Mouse (Mus musculus) heart, embryonic 16.5 days (tissue): Measurements from ENCODE around the gene Ankrd13b. TPM values are rescaled to one million over a fixed set of nuclear protein-coding genes. Genes with fewer than 3 reads are reported as not detected.

Experiments used
- ATAC-seq: fragments of 200-750 bp; cut with Nextera tagmentation; replicated peaks from 2 replicates; pipeline ENCODE4 v1.8.0; 2017; ENCODE audit warnings: moderate number of reproducible peaks; ENCODE audit not compliant: insufficient read depth, low FRiP score; ENCODE audit errors: extremely low read depth
- H3K27ac ChIP-seq: fragments of 300-500 bp; sonication (generic); 2 replicates; pipeline ENCODE4 v1.5.1; 2014; ENCODE audit warnings: mild to moderate bottlenecking, low read length, control low read depth, moderate library complexity
- H3K27me3 ChIP-seq: fragments of 300-500 bp; sonication (generic); 2 replicates; pipeline ENCODE4 v1.6.1; 2014; ENCODE audit warnings: low read length, mixed read lengths; ENCODE audit not compliant: control insufficient read depth, insufficient read depth
- H3K36me3 ChIP-seq: fragments of 300-500 bp; sonication (generic); 2 replicates; pipeline ENCODE4 v1.6.1; 2014; ENCODE audit not compliant: control insufficient read depth, insufficient read depth
- H3K4me1 ChIP-seq: fragments of 300-500 bp; sonication (generic); 2 replicates; pipeline ENCODE4 v1.6.1; 2014; ENCODE audit warnings: low read length, mixed read lengths; ENCODE audit not compliant: control insufficient read depth, insufficient read depth
- H3K4me2 ChIP-seq: fragments of 300-500 bp; sonication (generic); 2 replicates; pipeline ENCODE4 v1.6.1; 2014; ENCODE audit warnings: low read depth, mild to moderate bottlenecking, control low read depth, low read length
- H3K4me3 ChIP-seq: fragments of 300-500 bp; sonication (generic); 2 replicates; pipeline ENCODE4 v1.5.1; 2014; ENCODE audit warnings: mild to moderate bottlenecking, control low read depth, low read length
- H3K9ac ChIP-seq: fragments of 300-500 bp; sonication (generic); 2 replicates; pipeline ENCODE4 v1.6.1; 2014; ENCODE audit warnings: low read length, control low read depth
- H3K9me3 ChIP-seq: fragments of 300-500 bp; sonication (generic); replicated peaks from 2 replicates; pipeline ENCODE4 v1.6.1; 2016; ENCODE audit warnings: low read length; ENCODE audit not compliant: control insufficient read depth
- WGBS: fragments of 180-500 bp; shearing (Covaris S2); extraction: QIAGEN DNeasy Blood & Tissue Kit; methylation state at CpG from one replicate; pipeline ENCODE4 v1.1.7; 2014; 5-methylcytosine and 5-hydroxymethylcytosine counted together
- polyA plus RNA-seq: library from polyadenylated mRNA; unstranded; fragments of >200 nt; fragmentation: Nextera tagmentation; extraction: Ambion mirVana; gene quantifications from 2 replicates; pipeline ENCODE4 v1.2.1, GENCODE M21; 2015

Ankrd13b gene
- polyA plus RNA-seq, 1 experiment from 2014 or later, result 2.0 TPM

DNA sequence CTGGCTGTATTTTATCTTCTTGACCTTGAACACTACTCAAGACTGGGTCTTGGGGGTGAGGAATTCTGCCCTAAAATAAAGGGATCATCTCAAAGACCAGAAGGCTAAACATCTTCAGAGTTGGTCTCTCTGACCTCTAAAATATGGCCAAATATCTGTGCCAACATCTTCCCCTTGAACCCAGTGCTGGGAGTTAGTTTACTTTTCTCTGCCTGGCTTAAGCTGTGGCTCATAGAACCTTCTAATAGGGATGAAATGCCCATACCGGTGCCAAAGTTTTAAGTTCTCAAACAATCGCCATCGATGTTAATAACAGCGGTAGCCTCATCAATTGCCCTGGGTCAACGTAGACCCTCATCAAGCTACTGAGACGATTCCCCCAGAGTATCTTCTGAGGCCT, 27.6 kb downstream of the Ankrd13b start:
- peaks cover 6% of the 10 kb centered on the region; the same call in 1 of the 2 replicates for H3K36me3 ChIP-seq
- no peaks in the 10 kb centered on the region; the same call in 1 of the 2 replicates for H3K27me3 ChIP-seq
- no peaks in the 10 kb centered on the region for H3K9me3 ChIP-seq
- H3K27ac ChIP-seq, result peak overlapping the region; percentile 97
- peak overlapping the region; percentile 88 for H3K9ac ChIP-seq
- no peak for ATAC-seq
- H3K4me1 ChIP-seq, result peaks cover 42% of the 10 kb centered on the region
- peak overlapping the region; percentile 85 for H3K4me2 ChIP-seq
- peak overlapping the region; percentile 73 for H3K4me3 ChIP-seq
- 4% methylated on average over 6 of the region's 6 CpGs for WGBS

DNA sequence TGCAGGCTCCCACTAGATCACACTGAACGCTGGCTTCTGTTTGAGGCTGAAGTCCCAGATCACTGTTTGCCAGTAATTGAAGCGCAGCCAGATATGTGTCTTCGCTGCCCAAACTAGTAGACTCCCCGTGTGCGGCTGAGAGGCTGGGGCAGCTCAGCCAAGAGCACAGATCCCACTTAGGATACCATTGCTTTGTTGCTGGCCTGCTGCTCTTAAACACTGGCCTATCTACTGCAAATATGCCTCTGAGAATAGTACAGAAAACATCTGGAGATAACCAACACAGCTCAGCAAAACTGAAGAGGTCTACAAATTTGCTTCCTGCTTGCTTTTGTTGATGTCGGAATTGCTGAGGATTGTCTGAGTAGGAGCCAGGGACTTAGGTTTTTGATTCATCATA, 32.6 kb downstream of the Ankrd13b start:
- ATAC-seq, result peak; percentile 29
- Histone ChIP-seq H3K36me3 (peaks cover 23% of the 10 kb centered on the region), H3K27me3 (no peaks in the 10 kb centered on the region), H3K9ac (no peak overlapping the region; the same call in 1 of the 2 replicates), H3K4me2 (peak overlapping the region; percentile 2; the same call in 1 of the 2 replicates), H3K27ac (peak overlapping the region; percentile 77), H3K9me3 (no peaks in the 10 kb centered on the region), H3K4me1 (peaks cover 22% of the 10 kb centered on the region), H3K4me3 (no peak overlapping the region)
- 33% methylated on average over 6 of the region's 6 CpGs for WGBS

DNA sequence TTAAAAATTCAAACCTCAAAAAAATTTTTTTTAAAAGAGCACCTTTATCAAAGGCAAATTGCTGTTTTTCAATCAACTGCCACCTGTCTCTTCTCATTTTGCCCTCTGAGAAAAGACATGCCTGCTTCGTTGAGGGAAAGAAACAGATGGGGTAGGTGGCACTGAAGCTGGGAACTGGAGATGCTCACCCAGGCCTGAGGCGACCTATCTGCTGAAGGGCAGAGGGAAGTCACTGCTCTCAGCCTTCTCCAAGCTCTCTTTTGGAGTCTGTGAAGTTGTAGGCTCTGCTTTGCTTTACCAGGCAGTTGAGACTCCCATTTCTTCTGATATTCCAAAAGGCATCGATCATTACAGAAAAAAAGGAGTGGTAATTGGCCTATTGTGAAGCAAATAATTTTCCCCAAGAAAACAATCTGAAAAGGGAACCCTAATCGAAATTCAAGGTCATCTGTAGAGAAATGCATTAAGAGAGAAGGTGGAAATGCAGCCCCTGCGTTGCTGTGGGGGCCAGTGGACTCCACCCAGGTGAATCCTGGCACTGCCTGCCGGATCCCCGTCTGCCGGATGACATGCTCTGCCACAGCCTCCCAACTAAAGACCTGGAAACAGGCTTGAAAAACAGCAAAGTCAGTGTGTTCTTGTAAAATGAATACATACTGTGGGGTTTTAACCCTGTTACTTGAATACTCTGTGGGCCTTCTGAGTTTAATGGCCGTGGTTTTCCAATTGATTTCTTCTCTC, 33.5 kb downstream of the Ankrd13b start:
- peaks cover 26% of the 10 kb centered on the region for H3K36me3 ChIP-seq
- H3K9ac ChIP-seq, result 0 out of 2 replicates have a peak overlapping the region, but pooled peaks have one; percentile 32
- ATAC-seq, result no peak
- H3K9me3 ChIP-seq, result no peaks in the 10 kb centered on the region
- WGBS, result 76% methylated on average over 9 of the region's 9 CpGs
- peak overlapping the region; percentile 41 for H3K27ac ChIP-seq
- H3K4me3 ChIP-seq, result no peak overlapping the region
- H3K27me3 ChIP-seq, result no peaks in the 10 kb centered on the region
- H3K4me1 ChIP-seq, result peaks cover 15% of the 10 kb centered on the region
- H3K4me2 ChIP-seq, result no peak overlapping the region

DNA sequence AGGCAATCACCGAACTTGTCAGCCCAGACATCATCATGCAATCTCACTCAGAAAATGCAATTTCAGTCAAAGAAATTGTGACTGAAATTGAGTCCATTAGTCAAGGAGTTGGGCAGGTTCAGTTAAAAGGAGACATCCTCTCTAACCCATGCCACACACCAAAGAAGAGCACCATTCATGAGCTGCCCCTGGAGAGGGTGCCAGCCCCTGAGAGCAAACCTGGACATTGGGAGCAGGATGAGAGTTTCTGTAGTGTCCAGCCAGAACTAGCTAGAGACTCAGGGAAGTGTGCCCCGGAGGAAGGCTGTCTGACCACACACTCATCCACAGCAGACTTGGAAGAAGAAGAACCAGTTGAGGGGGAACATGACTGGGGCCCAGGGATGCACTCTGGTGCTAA, 36.1 kb downstream of the Ankrd13b start:
- no peaks in the 10 kb centered on the region for H3K9me3 ChIP-seq
- WGBS, result 92% methylated on average over 2 of the region's 2 CpGs
- H3K27me3 ChIP-seq, result no peaks in the 10 kb centered on the region
- no peak overlapping the region for H3K9ac ChIP-seq
- H3K4me1 ChIP-seq, result peaks cover 15% of the 10 kb centered on the region
- H3K36me3 ChIP-seq, result peaks cover 37% of the 10 kb centered on the region
- no peak overlapping the region for H3K4me2 ChIP-seq
- ATAC-seq, result no peak
- H3K4me3 ChIP-seq, result no peak overlapping the region
- no peak overlapping the region for H3K27ac ChIP-seq

DNA sequence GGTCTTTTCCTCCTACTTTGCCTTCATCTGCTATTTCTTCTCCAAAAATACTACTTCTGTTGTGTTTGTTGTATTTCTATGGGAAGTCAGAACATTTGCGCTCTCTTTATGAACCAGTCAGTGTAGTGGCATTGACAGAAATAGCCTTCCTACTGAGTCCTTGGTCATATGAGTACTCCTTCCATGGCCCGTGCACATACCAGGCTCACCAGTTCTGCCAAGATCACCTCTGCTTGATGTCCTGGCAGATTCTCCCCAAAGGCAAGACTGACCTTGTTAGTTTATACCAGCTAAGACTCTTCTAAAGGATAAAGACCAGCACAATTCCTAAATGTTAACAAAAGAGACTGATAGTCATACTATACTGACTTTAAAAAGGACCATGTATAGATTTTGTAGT, 37.8 kb downstream of the Ankrd13b start:
- peaks cover 37% of the 10 kb centered on the region for H3K36me3 ChIP-seq
- 65% methylated on average over 2 of the region's 2 CpGs for WGBS
- no peak for ATAC-seq

DNA sequence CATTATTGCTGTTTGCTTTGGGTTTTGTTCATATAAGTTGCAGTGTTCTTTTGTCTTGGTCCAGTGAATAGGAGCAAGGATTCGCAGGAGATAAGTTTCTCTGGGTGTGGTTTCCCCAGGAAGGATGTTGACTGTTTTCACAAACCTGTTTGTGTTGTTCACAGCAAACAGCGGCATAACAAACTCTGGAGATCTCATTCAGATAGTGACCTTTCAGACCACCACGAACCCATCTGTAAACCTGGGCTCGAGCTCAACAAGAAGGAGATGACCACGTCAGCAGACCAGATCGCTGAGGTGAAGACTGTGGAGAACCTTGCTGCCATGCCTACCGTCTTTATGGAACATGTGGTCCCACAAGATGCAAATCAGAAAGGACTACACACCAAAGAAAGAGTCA, 40.3 kb downstream of the Ankrd13b start:
- no peaks in the 10 kb centered on the region for H3K27me3 ChIP-seq
- ATAC-seq, result no peak
- no peak overlapping the region for H3K9ac ChIP-seq
- no peak overlapping the region for H3K27ac ChIP-seq
- H3K4me2 ChIP-seq, result no peak overlapping the region
- H3K4me3 ChIP-seq, result no peak overlapping the region
- 86% methylated on average over 7 of the region's 7 CpGs for WGBS
- H3K36me3 ChIP-seq, result peaks cover 27% of the 10 kb centered on the region
- H3K4me1 ChIP-seq, result peaks cover 20% of the 10 kb centered on the region
- no peaks in the 10 kb centered on the region for H3K9me3 ChIP-seq

More for the DNA sequence above, 37.8 kb downstream of the Ankrd13b start:
- Histone ChIP-seq H3K4me3 (no peak overlapping the region), H3K4me1 (peaks cover 12% of the 10 kb centered on the region), H3K4me2 (no peak overlapping the region), H3K27ac (no peak overlapping the region), H3K27me3 (no peaks in the 10 kb centered on the region), H3K9ac (no peak overlapping the region), H3K9me3 (no peaks in the 10 kb centered on the region)

DNA sequence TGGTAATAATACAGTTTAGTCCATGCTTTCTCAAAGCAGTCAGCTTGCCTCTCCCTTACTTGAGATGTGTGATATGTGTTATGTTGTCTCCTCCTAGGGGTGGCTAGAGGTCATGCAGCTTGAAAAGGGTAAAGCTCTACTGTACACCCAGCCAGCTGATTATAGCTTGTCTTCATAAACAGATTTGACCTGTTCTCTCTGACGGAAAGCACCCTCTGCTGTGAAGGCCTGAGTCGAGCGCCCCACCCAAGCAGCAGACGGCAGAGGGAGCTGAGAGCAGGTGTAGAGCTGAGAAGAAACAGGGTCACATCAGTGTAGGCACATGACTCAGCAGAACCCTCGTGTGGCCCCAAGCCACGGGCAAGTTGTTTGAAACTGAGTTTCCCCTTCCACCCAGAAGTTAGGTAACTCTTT, 42.8 kb downstream of the Ankrd13b start:
- peak; percentile 76 for ATAC-seq
- H3K4me1 ChIP-seq, result peaks cover 37% of the 10 kb centered on the region
- no peaks in the 10 kb centered on the region for H3K9me3 ChIP-seq
- no peak overlapping the region for H3K4me2 ChIP-seq
- no peak overlapping the region for H3K9ac ChIP-seq
- no peak overlapping the region for H3K4me3 ChIP-seq
- peak overlapping the region; percentile 36 for H3K27ac ChIP-seq
- WGBS, result 18% methylated on average over 6 of the region's 6 CpGs
- no peaks in the 10 kb centered on the region for H3K27me3 ChIP-seq
- peaks cover 31% of the 10 kb centered on the region for H3K36me3 ChIP-seq

DNA sequence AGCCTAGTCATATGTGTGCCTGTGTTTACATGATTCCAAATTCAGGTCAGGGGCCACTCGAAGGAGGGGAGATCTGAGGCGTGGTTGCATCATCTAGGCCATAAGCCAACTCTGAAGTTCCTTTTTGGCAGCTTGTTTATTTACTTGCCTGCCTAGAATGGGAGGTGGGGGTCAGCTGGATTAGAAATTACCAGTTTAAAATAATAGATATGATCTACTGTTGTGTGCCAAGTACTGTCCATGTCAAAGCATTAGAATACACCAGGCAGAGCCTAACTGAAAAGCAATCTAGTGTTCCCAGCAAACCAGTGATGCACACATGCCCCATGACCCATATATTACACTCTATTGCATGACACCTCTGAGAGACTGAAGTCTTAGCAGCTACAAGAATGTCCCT, 44.5 kb downstream of the Ankrd13b start:
- no peak overlapping the region for H3K4me2 ChIP-seq
- no peak overlapping the region for H3K27ac ChIP-seq
- no peak for ATAC-seq
- peaks cover 25% of the 10 kb centered on the region for H3K36me3 ChIP-seq
- no peak overlapping the region for H3K4me3 ChIP-seq
- no peak overlapping the region for H3K9ac ChIP-seq
- H3K4me1 ChIP-seq, result peaks cover 44% of the 10 kb centered on the region
- H3K9me3 ChIP-seq, result no peaks in the 10 kb centered on the region
- 53% methylated on average over 2 of the region's 2 CpGs for WGBS
- no peaks in the 10 kb centered on the region for H3K27me3 ChIP-seq
